Mouse (Mus musculus) c-Kit-negative CD71-positive TER-119-positive erythroid progenitor cells, embryonic 14.5 days (primary cell): ENCODE data around the gene Gal3st1.
"Not testable (repeated sequence)": the region's sequence is repeated elsewhere in the genome, so short reads cannot be mapped to it uniquely, and the experiment has no call there.

Experiments
- DNase-seq: peaks from one replicate; pipeline ENCODE4 v3.0.0-alpha.2; 2013; ENCODE audit warnings: low read depth, low spot score

Gene Gal3st1

GRCm38 (mm10) chr11:3983291-3983862 lies at the start of gene Gal3st1:
TSS of gene Gal3st1 (plus strand) at chr11:3983636.
- DNase-seq: no peak

DNA sequence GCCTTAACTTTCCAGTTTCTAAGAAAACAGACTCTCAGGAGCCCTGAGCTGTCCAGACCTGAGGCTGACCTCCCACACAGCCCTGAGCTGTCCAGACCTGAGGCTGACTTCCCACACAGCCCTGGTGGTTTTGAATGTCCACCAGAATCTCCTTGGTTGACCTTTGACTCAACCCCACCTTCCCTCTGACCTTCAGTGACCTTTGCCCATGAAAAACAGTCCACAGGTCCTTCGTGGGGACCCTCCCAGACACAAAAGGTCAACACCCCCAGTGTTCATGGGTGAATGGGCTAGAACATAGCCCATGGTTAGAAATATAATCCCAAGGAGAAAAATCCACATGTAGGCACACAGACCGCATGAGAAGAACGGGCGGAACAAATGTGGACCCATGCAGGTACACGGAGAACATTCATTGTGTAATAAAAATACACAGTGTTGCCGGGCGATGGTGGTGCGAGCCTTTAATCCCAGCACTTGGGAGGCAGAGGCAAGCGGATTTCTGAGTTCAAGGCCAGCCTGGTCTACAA lies 49.6 kb upstream of the Gal3st1 start:
- no peak for DNase-seq

GRCm38 (mm10) chr11:3935135-3935534 lies 48.3 kb upstream of the Gal3st1 start:
- no peak for DNase-seq

DNA sequence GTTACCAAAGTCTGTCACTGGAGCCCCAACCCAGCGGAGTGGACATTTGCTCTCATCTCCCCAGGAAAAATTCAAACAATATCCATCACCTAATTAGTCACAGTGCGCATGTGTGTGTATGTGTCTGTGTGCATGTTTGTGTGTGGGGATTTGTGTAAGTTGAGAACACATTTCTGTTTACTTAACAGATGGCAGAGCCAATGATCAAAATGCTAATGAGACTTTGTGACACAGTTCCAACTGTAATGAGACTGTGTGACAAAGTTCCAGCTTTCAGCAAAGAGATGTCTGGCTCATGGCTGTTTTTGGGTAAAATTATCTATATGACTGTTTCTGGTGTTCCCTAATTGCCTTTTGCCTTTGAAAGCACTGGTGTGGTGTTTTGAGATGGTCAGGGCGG lies 47.1 kb upstream of the Gal3st1 start:
- no peak for DNase-seq

- DNase-seq: no peak
Measured at GRCm38 (mm10) chr11:3937321-3937874, 46.0 kb upstream of the Gal3st1 start.

DNA sequence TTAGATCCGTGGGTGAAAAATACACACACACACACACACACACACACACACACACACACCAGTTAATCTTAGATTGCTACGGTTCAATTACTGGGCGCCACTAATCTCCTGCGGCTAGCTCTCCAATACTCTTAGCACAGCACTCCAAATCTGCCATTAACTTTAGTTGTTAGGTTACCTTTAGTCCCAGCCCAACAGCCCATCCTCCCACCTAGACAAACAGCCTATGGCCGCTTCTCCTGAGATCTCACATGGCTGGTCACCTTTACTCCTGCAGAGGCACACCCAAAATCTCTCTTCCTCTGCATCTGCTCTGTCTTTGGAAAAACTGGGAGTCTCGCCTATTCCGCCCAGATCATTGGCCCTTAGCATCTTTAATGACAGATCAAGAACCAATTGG lies 42.1 kb upstream of the Gal3st1 start:
- no peak for DNase-seq

- no peak for DNase-seq
Measured at GRCm38 (mm10) chr11:3946386-3946785, 37.0 kb upstream of the Gal3st1 start.

DNA sequence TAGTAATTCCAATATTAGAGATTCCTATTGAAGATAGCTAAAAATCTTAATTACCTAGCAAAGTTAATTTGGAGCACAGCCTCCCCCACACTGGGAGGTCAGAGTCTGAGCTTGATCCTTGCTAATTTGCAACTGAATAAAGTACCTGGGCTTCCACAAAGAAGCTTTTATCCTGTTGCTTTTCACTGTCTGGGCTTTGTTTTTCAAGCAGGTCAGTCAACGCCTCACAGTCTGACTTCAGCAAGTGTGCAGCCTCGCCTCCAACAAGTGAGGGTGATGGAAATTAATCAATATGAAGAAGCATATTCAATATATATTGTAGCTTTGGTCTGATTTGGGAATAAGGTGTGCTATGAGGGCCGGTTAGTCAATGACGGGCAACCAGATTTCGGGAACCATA lies 28.6 kb upstream of the Gal3st1 start:
- DNase-seq: not testable (repeated sequence)

GRCm38 (mm10) chr11:3955371-3955770 lies 28.1 kb upstream of the Gal3st1 start:
- DNase-seq: not testable (repeated sequence)

- no peak for DNase-seq
Measured at GRCm38 (mm10) chr11:3960901-3961300, 22.5 kb upstream of the Gal3st1 start.

DNA sequence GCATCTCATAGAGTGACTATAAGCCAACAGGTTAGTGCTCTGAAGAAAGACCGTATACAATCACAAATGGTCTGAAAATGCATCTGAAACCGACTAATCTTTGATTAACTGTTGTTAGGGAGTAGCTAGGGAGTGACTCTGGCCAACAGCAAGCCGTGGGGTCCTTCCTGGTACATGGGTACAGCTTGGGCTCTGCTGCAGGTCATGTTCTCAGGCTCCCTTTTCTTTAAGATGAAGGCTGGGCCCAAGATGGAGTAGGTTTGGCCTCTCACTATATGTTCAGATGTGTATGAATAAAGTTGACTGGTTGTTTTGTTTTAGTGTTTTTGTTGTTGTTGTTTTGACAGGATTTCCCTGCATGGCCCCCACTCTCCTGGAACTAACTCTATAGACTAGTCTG lies 21.7 kb upstream of the Gal3st1 start:
- no peak for DNase-seq

GRCm38 (mm10) chr11:3963155-3963554 lies 20.3 kb upstream of the Gal3st1 start:
- DNase-seq: no peak

DNA sequence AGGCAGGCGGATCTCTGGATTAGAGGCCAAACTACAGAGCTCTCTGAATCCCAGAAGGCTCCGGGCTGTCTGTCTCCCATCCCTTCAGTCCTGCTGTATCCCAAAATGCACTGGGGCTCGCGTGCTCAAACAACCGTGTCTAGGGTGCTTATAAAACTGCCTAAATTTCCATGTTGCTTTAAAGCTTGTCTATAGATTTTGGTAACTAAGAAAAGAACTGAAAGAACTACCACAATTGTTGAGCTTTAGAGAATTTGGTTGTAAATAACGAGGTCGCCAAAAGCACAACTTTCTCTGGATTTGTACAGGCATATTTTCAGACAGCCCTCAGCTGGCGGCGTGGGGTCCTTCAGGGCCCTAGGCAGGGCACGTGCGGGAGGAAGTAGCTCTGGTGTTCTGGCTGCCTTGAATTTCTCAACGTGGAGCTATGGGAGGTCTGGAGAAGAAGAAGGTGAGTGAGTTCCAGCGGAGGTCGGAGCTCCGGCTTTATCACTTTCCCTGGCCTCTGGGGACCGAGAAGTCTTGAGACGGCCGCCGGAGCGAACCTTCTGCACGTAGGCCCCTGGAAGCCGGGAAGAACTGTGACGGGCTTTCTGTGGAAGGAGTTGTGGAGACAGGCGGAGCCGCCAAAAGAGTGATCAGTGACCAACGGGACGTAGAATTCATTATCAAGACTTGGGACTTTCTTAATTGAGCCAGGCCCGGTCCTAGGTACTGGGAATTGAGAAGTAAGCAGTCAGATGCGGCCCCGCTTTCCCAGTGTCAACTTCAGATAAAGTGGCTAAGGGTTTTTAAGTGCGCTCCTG lies 19.6 kb upstream of the Gal3st1 start, which contains the start of gene Pes1:
Gene Pes1, plus strand, starts transcription at position 366 of the 806 bp plus-strand sequence.
- DNase-seq: peak; percentile 78

DNA sequence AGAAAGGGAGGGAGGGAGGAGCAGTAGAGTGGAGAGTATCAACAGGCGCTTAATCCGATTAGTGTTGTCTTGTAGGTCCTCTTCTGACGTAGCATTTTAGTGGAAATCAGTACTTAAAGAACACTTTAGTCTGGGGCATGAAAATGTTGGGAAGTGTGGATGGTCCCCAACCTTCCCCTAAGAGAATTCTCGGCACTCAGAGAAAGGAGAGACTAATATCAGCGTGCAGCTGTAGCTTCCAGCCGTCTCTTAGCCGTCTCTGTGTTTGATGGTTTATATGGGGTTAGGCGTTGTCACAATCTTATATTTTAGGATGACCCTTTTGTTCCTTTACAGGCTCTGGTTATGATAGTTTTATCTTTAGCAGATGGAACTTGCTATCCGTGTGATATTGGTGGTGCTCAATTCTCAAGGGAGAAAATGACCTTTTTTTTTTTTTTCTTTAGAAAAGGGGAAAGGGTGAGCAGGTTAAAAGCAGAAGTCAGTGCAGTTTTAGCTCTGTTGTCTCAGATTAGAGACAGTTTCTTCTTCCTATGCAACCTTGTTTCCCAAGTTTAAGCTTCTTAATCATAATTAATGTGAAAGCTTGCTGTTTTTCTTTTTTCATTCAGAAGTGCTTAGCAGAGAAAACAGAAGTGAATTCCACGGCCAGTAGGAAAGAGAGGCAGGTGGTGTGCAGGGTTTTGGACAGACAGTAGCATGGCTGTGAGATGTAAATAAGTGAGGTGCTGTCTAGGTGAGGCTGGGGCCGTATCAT lies 18.8 kb upstream of the Gal3st1 start:
- no peak for DNase-seq

GRCm38 (mm10) chr11:3969837-3970236 lies 13.6 kb upstream of the Gal3st1 start:
- no peak for DNase-seq

GRCm38 (mm10) chr11:3970361-3970760 lies 13.1 kb upstream of the Gal3st1 start:
- no peak for DNase-seq

- DNase-seq: no peak
Measured at GRCm38 (mm10) chr11:3973081-3973480, 10.4 kb upstream of the Gal3st1 start.

GRCm38 (mm10) chr11:3974311-3974710 lies 9.1 kb upstream of the Gal3st1 start:
- no peak for DNase-seq

DNA sequence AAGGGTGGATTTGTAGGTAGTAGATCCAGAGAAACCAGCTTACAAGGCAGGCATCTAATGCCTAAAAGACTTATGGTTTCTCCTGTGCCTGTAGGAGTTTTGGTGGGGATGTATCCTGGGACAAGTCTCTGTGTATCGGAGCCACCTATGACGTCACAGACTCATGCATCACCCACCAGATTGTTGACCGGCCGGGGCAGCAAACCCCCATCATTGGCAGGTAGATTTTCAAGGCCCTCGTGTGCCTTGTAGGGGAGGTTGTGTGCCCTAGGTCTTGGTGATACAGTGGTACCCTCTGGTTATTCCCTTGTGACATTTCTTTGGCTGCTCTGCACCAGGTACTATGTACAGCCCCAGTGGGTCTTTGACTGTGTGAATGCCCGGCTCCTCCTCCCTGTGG lies 6.8 kb upstream of the Gal3st1 start, which contains the start of gene 4930556J24Rik:
Gene 4930556J24Rik, minus strand, starts transcription at position 101 of the 400 bp plus-strand sequence.
- DNase-seq: no peak

GRCm38 (mm10) chr11:3978421-3978820 lies 5.0 kb upstream of the Gal3st1 start:
- no peak for DNase-seq

DNA sequence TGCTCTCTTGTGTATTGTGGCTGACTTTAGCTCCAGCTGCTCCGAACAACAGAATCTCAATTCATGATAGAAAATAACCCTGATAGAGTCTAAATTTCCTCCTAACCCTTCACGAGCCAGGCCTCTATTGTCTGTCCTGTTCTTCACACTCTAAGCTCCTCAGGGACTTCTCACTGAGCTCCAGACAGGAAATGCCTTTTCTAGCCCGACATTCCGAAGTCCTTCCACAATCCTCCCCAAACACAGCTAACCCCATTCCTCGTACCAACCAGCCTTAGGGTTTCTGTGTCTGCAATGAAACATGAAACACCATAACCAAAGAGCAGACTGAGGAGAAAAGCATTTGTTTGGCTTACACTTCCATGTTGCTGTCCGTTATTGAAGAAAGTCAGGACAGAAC lies 1.9 kb upstream of the Gal3st1 start:
- DNase-seq: no peak
